Mouse (Mus musculus) forebrain, embryonic 14.5 days (tissue): Measurements from ENCODE around the gene Olfr221. TPM values are rescaled to one million over a fixed set of nuclear protein-coding genes. Genes with fewer than 3 reads are reported as not detected.
"Not testable (repeated sequence)": the region's sequence is repeated elsewhere in the genome, so short reads cannot be mapped to it uniquely, and the experiment has no call there.

ENCODE experiments used
- ATAC-seq: fragments of 200-750 bp; cut with Nextera tagmentation; 2 replicates; pipeline ENCODE4 v1.8.0; 2017; ENCODE audit warnings: mild to moderate bottlenecking, moderate library complexity
- DNase-seq: peaks from one replicate; pipeline ENCODE4 v3.0.0-alpha.2; 2015; ENCODE audit warnings: low spot score
- H3K27ac ChIP-seq: fragments of 300-500 bp; sonication (generic); 2 replicates; pipeline ENCODE4 v1.5.1; 2014; ENCODE audit warnings: low read depth, mild to moderate bottlenecking, control low read depth, low read length, moderate library complexity
- H3K27me3 ChIP-seq: fragments of 300-500 bp; sonication (generic); replicated peaks from 2 replicates; pipeline ENCODE4 v1.6.1; 2014; ENCODE audit warnings: low read length, control low read depth, mixed read lengths; ENCODE audit not compliant: control insufficient read depth, insufficient read depth
- H3K36me3 ChIP-seq: fragments of 300-500 bp; sonication (generic); 2 replicates; pipeline ENCODE4 v1.6.1; 2014; ENCODE audit warnings: low read length, control low read depth; ENCODE audit not compliant: control insufficient read depth, insufficient read depth
- H3K4me1 ChIP-seq: fragments of 300-500 bp; sonication (generic); 2 replicates; pipeline ENCODE4 v1.6.1; 2014; ENCODE audit warnings: antibody characterized with exemption, low read length, control low read depth; ENCODE audit not compliant: control insufficient read depth, insufficient read depth
- H3K4me2 ChIP-seq: fragments of 300-500 bp; sonication (generic); 2 replicates; pipeline ENCODE4 v1.6.1; 2014; ENCODE audit warnings: mild to moderate bottlenecking, control low read depth, low read length
- H3K4me3 ChIP-seq: fragments of 300-500 bp; sonication (generic); 2 replicates; pipeline ENCODE4 v1.5.1; 2014; ENCODE audit warnings: low read depth, low read length, control low read depth
- H3K9ac ChIP-seq: fragments of 300-500 bp; sonication (generic); 2 replicates; pipeline ENCODE4 v1.6.1; 2014; ENCODE audit warnings: mild to moderate bottlenecking, low read length, control low read depth, moderate library complexity
- H3K9me3 ChIP-seq: fragments of 300-500 bp; sonication (generic); replicated peaks from 2 replicates; pipeline ENCODE4 v1.6.1; 2016; ENCODE audit warnings: low read length, control low read depth, mixed read lengths; ENCODE audit not compliant: control insufficient read depth
- WGBS: fragments of 180-500 bp; shearing (Covaris S2); extraction: QIAGEN DNeasy Blood & Tissue Kit; methylation state at CpG from one replicate; pipeline ENCODE4 v1.1.7; 2014; 5-methylcytosine and 5-hydroxymethylcytosine counted together
- polyA plus RNA-seq: library from polyadenylated mRNA; unstranded; fragments of >200 nt; fragmentation: Nextera tagmentation; extraction: Ambion mirVana; gene quantifications from 2 replicates; pipeline ENCODE4 v1.2.1, GENCODE M21; 2014

Gene Olfr221
- polyA plus RNA-seq, result not detected in 2 replicates

DNA sequence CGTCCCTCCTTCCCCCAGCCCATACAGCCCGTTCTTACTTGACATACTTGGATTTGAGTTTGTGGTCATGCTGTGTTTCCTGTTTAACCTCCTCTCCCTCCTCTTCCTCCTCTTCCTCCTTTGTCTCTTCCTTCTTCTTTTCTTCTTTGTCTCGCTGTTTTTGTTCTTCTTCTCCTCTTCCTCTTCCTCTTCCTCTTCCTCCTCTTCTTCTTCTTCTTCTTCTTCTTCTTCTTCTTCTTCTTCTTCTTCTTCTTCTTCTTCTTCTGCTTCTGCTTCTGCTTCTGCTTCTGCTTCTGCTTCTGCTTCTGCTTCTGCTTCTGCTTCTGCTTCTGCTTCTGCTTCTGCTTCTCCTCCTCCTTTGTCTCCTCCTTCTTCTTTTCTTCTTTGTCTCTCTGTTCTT is at the start of gene Olfr221:
TSS of gene Olfr221 (minus strand) at position 101 of the 400 bp plus-strand sequence.
- DNase-seq, H3K4me2 ChIP-seq, H3K4me3 ChIP-seq, H3K27ac ChIP-seq, H3K9ac ChIP-seq, H3K36me3 ChIP-seq, H3K9me3 ChIP-seq, ATAC-seq, H3K27me3 ChIP-seq: not testable (repeated sequence)
- peaks cover 11% of the 10 kb centered on the region for H3K4me1 ChIP-seq
- 64% methylated on average over 3 of the region's 3 CpGs for WGBS

DNA sequence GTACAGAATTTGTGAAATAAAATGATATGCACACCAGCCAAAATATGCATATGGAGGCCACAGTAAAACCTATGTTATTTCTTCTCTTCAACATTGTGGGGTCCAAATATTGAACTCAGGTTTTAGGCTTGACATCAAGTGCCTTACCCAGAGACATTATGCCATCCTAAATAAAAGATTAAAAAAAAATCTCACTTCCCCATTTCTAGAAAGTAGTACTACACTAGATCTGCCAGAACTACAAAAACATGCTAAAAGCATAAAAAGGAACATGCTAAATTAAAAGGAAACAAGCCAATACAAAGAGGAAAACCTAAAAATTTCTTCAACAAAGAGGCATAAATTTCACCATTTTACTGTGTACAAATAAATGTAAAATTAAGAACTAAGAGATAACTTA is 40.8 kb upstream of the Olfr221 start:
- Histone ChIP-seq H3K36me3 (peaks cover 67% of the 10 kb centered on the region), H3K9me3 (no peaks in the 10 kb centered on the region), H3K4me2 (no peak overlapping the region), H3K27ac (no peak overlapping the region), H3K27me3 (no peaks in the 10 kb centered on the region), H3K9ac (no peak overlapping the region), H3K4me1 (no peaks in the 10 kb centered on the region), H3K4me3 (no peak overlapping the region)
- no peak for DNase-seq
- ATAC-seq, result no peak

DNA sequence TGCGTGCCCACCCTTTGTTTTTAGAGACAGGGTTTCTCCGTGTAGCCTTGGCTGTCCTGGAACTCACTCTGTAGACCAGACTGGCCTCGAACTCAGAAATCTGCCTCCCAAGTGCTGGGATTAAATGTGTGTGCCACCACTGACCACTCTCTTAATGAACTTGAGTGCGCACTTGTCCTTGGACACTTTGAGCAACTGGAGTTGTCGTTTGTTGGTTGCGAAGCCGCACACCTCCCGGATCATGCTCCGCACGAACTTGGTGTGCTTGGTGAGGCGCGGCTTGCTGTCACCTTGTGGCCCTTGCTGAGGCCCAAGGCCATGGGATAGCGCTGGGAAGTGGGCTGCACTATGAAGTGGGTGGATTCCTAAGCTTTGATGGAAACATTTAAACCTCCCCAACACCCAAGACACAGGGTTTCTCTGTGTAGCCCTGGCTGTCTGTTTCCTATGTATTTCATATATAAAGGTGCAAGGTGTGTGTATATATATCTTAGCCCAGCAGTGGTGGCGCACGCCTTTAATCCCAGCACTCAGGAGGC is 29.4 kb upstream of the Olfr221 start:
- no peak overlapping the region for H3K27ac ChIP-seq
- H3K9ac ChIP-seq, result no peak overlapping the region
- H3K27me3 ChIP-seq, result no peaks in the 10 kb centered on the region
- WGBS, result 92% methylated on average over 15 of the region's 15 CpGs
- H3K4me3 ChIP-seq, result no peak overlapping the region
- H3K9me3 ChIP-seq, result no peaks in the 10 kb centered on the region
- no peak for ATAC-seq
- DNase-seq, result no peak
- peaks cover 53% of the 10 kb centered on the region for H3K36me3 ChIP-seq
- H3K4me1 ChIP-seq, result no peaks in the 10 kb centered on the region
- no peak overlapping the region for H3K4me2 ChIP-seq

DNA sequence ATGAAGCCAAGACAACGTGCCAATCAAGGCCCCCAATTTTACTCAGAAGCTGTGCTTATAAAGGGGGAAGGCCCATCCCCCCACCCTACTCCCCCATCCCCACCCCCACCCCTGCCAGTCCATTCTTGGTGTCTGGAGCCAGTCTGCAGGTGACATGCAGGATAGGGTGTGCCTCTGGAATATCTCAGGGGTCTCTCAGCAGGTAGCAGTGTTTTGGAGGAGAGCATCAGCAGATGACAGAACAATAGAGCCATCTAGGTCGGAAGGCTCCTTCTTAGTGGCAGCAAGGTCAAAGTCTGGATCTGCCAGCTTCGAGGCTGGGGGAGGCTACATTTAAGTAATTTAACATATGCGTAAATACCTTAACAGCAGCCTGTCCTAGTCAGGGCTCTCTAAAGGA is 23.9 kb upstream of the Olfr221 start:
- 65% methylated on average over 4 of the region's 4 CpGs for WGBS

DNA sequence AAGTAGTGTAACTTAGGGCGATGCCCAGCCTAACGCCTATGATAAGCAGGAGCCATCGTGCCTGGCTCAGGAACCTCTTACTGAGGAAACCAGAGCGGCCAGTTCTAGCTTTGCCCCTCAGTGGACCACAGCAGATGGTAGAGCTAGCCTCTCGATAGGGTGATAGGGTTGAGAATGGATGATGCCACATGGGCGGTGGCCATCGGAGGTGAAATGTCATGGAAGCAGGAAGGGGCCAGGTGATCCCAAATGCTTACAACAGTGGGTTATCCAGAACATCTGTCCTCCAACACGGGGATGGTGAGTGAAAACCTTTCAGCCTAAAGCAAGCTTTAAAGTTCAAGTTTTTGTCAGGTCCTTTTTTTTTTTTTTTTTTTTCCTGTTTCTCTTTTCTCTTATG is 19.5 kb upstream of the Olfr221 start:
- no peaks in the 10 kb centered on the region for H3K4me1 ChIP-seq
- H3K36me3 ChIP-seq, result no peaks in the 10 kb centered on the region
- no peak overlapping the region for H3K27ac ChIP-seq
- no peak overlapping the region for H3K9ac ChIP-seq
- H3K9me3 ChIP-seq, result no peaks in the 10 kb centered on the region
- no peak overlapping the region for H3K4me2 ChIP-seq
- H3K4me3 ChIP-seq, result no peak overlapping the region
- 89% methylated on average over 8 of the region's 8 CpGs for WGBS
- DNase-seq (no peak), ATAC-seq (no peak)
- no peaks in the 10 kb centered on the region for H3K27me3 ChIP-seq

More for the DNA sequence above, 23.9 kb upstream of the Olfr221 start:
- Histone ChIP-seq H3K27me3 (no peaks in the 10 kb centered on the region), H3K9me3 (no peaks in the 10 kb centered on the region), H3K4me1 (no peaks in the 10 kb centered on the region), H3K9ac (no peak overlapping the region), H3K36me3 (peaks cover 4% of the 10 kb centered on the region; the same call in 1 of the 2 replicates), H3K27ac (no peak overlapping the region), H3K4me2 (no peak overlapping the region), H3K4me3 (no peak overlapping the region)
- ATAC-seq (no peak), DNase-seq (no peak)

DNA sequence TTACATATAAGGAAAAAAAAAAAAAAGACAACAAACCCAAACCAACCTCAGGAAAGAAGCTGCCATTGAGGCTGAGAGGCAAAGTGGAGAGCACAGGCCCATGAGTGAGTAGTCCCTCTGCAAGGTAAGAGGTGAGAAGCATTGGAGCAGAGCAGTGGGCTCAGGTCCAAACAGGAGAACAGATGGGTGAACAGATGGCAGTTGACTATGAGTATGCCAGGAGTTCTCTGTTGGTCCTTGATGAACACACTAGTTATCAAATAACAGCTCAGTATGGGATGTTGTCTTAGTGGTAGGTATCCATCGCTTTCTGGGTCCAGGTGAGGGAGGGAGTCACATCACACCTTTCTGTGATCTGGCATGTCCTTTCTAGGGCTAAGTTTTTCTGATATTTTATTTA is 18.5 kb upstream of the Olfr221 start:
- H3K36me3 ChIP-seq, result no peaks in the 10 kb centered on the region
- H3K4me3 ChIP-seq, result no peak overlapping the region
- no peaks in the 10 kb centered on the region for H3K27me3 ChIP-seq
- no peaks in the 10 kb centered on the region for H3K9me3 ChIP-seq
- peak; percentile 26; the same call in 1 of the 2 replicates for ATAC-seq
- no peaks in the 10 kb centered on the region for H3K4me1 ChIP-seq
- 72% methylated on average over 1 of the region's 1 CpGs for WGBS
- H3K9ac ChIP-seq, result no peak overlapping the region
- no peak overlapping the region for H3K27ac ChIP-seq
- peak; percentile 33 for DNase-seq
- H3K4me2 ChIP-seq, result no peak overlapping the region

DNA sequence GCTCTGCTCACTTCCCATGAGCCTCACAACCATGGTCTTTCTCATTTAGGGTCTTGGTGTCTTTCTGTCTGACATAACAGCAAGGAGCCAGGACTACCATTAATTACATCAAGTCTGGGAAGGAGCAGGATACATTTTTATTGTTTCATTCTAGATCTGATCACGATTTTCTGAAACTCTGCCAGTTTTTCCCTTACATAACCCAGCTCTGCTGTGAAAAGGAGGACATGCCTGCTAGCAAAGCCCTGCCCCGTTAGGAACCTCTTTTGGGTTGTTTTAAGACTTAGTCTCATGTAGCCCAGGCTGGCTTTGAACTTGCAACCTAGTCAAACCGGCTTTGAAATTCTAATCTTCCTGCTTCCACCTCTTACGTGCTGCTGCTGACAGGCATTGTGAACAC is 17.7 kb upstream of the Olfr221 start:
- no peak overlapping the region for H3K4me3 ChIP-seq
- 66% methylated on average over 4 of the region's 4 CpGs for WGBS
- no peak overlapping the region for H3K27ac ChIP-seq
- no peak for ATAC-seq
- DNase-seq, result no peak
- H3K4me2 ChIP-seq, result no peak overlapping the region
- no peaks in the 10 kb centered on the region for H3K36me3 ChIP-seq
- H3K27me3 ChIP-seq, result no peaks in the 10 kb centered on the region
- H3K9ac ChIP-seq, result no peak overlapping the region
- no peaks in the 10 kb centered on the region for H3K9me3 ChIP-seq
- H3K4me1 ChIP-seq, result no peaks in the 10 kb centered on the region

DNA sequence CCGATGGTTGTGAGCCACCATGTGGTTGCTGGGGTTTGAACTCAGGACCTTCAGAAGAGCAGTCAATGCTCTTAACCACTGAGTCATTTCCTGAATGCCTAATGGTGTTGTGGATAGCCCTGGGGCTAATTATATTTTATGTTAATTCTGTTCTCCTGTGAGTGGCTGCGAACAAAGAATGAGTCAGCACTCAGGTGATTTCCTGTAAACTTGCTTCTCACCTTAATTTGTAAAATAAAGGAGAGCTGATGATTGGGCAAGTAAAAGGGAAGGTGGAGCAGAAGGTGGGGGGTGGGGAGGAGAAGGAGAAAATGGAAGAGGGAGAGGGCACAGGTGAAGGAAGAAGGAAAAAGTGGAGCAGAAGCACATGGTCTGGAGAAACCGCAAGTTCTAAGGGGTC is 10.5 kb upstream of the Olfr221 start:
- H3K9me3 ChIP-seq, H3K4me2 ChIP-seq, DNase-seq, H3K9ac ChIP-seq, H3K27ac ChIP-seq, H3K27me3 ChIP-seq, ATAC-seq, H3K4me3 ChIP-seq, H3K36me3 ChIP-seq, H3K4me1 ChIP-seq: not testable (repeated sequence)
- WGBS, result 92% methylated on average over 3 of the region's 3 CpGs

DNA sequence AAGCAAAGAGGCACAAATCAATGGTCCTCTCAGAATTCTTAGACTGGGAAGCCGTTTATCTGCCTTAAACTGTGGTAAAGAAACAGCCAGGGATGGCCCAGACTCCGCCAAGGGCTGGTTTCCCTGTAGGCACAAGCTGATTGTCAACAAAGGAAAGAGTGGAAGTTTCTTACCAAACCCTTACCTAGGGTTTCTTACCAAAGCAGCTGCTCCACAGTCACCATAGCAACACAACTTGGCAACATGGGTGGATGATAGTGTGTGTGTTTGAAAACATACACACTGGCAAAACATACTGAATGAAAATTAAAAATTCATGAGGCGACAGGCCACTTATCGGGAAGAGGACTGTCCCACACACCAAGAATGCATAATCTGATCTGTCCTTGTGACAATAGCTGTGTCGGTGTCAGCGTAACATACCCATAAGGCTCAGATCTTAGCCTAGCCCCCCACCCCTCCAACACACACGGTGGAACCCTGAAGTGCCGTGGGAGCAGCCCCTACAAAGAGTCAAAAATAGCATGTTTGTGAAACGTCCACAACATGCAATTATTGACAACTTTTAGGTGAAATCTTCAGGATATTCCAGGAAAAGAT is 3.8 kb upstream of the Olfr221 start:
- WGBS, result 62% methylated on average over 9 of the region's 9 CpGs
- H3K4me3 ChIP-seq, result no peak overlapping the region
- no peaks in the 10 kb centered on the region for H3K27me3 ChIP-seq
- no peak; the same call in 1 of the 2 replicates for ATAC-seq
- no peak overlapping the region for H3K27ac ChIP-seq
- DNase-seq, result peak; percentile 36
- no peaks in the 10 kb centered on the region for H3K9me3 ChIP-seq
- H3K9ac ChIP-seq, result no peak overlapping the region
- H3K4me2 ChIP-seq, result no peak overlapping the region
- H3K36me3 ChIP-seq, result no peaks in the 10 kb centered on the region
- H3K4me1 ChIP-seq, result peaks cover 11% of the 10 kb centered on the region
